Mouse (Mus musculus) C2C12 (cell line): ENCODE results near the gene Wdr35. TPM values are rescaled to one million over a fixed set of nuclear protein-coding genes. Genes with fewer than 3 reads are reported as not detected.

Source experiments
- H3K27me3 ChIP-seq: one replicate; pipeline ENCODE4 v1.6.1; 2011; ENCODE audit not compliant: control insufficient read depth, insufficient read depth, insufficient read length
- H3K36me3 ChIP-seq: one replicate; pipeline ENCODE4 v1.6.1; 2011; ENCODE audit not compliant: control insufficient read depth, insufficient read depth
- H3K4me3 ChIP-seq: one replicate; pipeline ENCODE4 v1.5.1; 2011; ENCODE audit warnings: mild to moderate bottlenecking, control low read depth; ENCODE audit not compliant: poor library complexity, insufficient read depth, severe bottlenecking
- H3K79me2 ChIP-seq: one replicate; pipeline ENCODE4 v1.6.1; 2011; ENCODE audit not compliant: control insufficient read depth, insufficient read depth
- H3K79me3 ChIP-seq: one replicate; pipeline ENCODE4 v1.6.1; 2011; ENCODE audit warnings: low read depth, control low read depth
- H3ac ChIP-seq: one replicate; pipeline ENCODE3; 2011; ENCODE audit warnings: low read depth; ENCODE audit not compliant: control insufficient read depth, insufficient read length
- CEBPB ChIP-seq: IDR thresholded peaks from one replicate; pipeline ENCODE4 v1.6.1; 2011; ENCODE audit warnings: low read depth, mild to moderate bottlenecking, control low read depth, moderate library complexity
- CTCF ChIP-seq: IDR thresholded peaks from one replicate; pipeline ENCODE4 v1.5.1; 2011; ENCODE audit not compliant: control insufficient read depth, insufficient read depth, insufficient read length
- FOSL1 ChIP-seq: IDR thresholded peaks from one replicate; pipeline ENCODE4 v1.8.0; 2011; ENCODE audit warnings: mild to moderate bottlenecking, low read length; ENCODE audit not compliant: poor library complexity, insufficient read depth, severe bottlenecking
- MAX ChIP-seq: IDR thresholded peaks from one replicate; pipeline ENCODE4 v1.6.1; 2011; ENCODE audit warnings: mild to moderate bottlenecking, control low read depth
- MYOD1 ChIP-seq: IDR thresholded peaks from one replicate; pipeline ENCODE4 v1.6.1; 2011; ENCODE audit warnings: low read depth; ENCODE audit not compliant: control insufficient read depth, insufficient read length
- MYOG ChIP-seq: IDR thresholded peaks from one replicate; pipeline ENCODE4 v1.6.1; 2011; ENCODE audit not compliant: control insufficient read depth, insufficient read length; ENCODE audit errors: extremely low read depth
- USF1 ChIP-seq: IDR thresholded peaks from one replicate; pipeline ENCODE4 v1.6.1; 2011; ENCODE audit warnings: low read depth, mild to moderate bottlenecking, control low read depth, moderate library complexity
- polyA plus RNA-seq: library from polyadenylated mRNA; unstranded; fragments of >200 nt; fragmentation: generic; extraction: Trizol; gene quantifications from one replicate; pipeline ENCODE4 v1.2.1, GENCODE M21; 2012; ENCODE audit warnings: missing spikeins

Gene Wdr35
- polyA plus RNA-seq, 1 experiment = 9.1 TPM

DNA sequence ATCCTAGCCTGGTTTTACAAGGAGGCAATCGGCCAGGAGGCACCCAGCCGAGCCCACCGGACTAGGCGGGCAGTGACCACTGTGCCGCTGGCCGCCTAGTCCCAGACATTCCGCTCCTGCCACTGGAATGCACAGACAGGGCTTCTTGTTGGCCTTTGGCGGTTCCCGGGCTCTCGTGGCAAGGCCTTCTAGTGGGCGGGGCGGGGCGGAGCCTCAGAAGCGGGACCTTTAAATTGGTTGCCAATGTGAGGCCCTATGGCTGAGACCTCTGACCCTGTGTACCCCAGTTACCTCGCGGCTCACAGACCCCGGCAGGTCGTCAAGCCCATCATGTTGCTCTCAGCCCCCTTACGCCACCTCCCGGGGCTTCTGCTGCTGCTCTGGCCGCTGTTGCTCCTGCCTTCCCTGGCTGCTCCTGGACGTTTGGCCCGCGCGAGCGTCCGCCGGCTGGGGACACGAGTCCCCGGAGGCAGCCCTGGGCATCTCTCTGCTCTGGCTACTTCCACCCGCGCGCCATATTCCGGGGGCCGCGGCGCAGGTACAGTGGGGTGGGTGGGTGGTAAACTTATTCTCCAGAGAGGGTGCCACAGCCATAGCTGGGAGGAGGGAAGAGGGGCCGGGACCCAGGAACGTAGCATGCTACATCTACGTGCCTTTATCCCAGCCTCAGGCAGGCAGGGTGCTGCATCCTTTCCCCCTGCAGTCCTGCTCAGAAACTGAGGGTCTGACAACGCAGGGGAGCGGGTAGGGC lies 25.8 kb upstream of the Wdr35 start, which contains the start of gene Matn3:
Matn3 (plus strand) TSS at position 216 of the 751 bp plus-strand sequence.
- H3ac ChIP-seq = peak within 1 kb of the TSS; percentile 66
- H3K4me3 ChIP-seq = no peak within 1 kb of the TSS
- no peaks in the 10 kb centered on the region for H3K27me3 ChIP-seq
- TF ChIP-seq CTCF (no peak), MYOG (no peak)
- H3K79me2 ChIP-seq = no peaks in the 10 kb centered on the region
- H3K79me3 ChIP-seq = no peaks in the 10 kb centered on the region
- H3K36me3 ChIP-seq = no peaks in the 10 kb centered on the region

DNA sequence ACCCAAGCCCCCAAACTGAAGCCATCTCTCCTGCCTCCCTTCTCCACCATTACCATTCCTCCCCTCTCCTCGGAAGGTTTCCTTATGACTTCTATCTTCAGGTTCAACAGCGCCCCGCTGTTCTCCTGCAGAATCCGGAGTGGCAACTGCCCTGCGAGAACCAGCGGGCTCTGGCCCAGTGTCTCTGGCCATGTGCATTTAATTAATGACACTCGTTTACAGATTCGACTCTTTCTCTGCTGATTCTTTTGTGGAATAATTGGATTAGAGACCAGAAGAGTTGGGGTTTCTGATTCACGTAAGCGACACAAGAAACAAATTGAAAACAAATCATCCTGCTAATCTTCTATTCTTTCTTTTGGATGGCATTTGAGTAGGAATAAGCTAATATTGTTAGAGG lies 20.6 kb upstream of the Wdr35 start:
- TF ChIP-seq MYOD1 (no peak), CEBPB (no peak), CTCF (no peak), MYOG (no peak), FOSL1 (no peak), MAX (no peak), USF1 (no peak)
- no peaks in the 10 kb centered on the region for H3K79me3 ChIP-seq
- H3K79me2 ChIP-seq = no peaks in the 10 kb centered on the region
- no peak overlapping the region for H3K4me3 ChIP-seq
- no peak overlapping the region for H3ac ChIP-seq
- no peaks in the 10 kb centered on the region for H3K27me3 ChIP-seq
- no peaks in the 10 kb centered on the region for H3K36me3 ChIP-seq

DNA sequence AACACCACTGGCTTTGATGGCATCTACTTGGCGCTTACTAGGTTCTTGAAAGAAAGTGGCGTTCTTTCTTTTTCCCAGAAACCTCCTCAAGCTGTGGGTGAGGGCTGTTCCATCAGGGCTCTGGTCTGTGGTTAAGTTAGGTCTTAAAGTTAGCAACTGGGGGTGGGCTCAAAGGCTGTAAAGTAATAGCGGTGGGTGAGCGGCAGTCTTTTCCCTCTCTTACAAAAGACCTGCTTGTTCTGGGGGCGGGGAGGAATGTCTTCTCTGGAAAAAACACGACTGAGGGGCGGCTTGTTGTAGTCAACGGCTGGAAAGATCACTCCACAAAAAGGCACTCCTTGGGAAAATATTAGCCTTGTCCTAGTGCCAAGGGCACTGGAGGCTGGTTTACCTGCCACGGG lies 19.5 kb upstream of the Wdr35 start:
- Histone ChIP-seq H3ac (no peak overlapping the region), H3K27me3 (no peaks in the 10 kb centered on the region), H3K4me3 (no peak overlapping the region), H3K79me3 (no peaks in the 10 kb centered on the region), H3K79me2 (no peaks in the 10 kb centered on the region), H3K36me3 (no peaks in the 10 kb centered on the region)
- TF ChIP-seq MYOG (no peak), CEBPB (no peak), MAX (no peak), CTCF (no peak), MYOD1 (no peak), USF1 (no peak), FOSL1 (no peak)

DNA sequence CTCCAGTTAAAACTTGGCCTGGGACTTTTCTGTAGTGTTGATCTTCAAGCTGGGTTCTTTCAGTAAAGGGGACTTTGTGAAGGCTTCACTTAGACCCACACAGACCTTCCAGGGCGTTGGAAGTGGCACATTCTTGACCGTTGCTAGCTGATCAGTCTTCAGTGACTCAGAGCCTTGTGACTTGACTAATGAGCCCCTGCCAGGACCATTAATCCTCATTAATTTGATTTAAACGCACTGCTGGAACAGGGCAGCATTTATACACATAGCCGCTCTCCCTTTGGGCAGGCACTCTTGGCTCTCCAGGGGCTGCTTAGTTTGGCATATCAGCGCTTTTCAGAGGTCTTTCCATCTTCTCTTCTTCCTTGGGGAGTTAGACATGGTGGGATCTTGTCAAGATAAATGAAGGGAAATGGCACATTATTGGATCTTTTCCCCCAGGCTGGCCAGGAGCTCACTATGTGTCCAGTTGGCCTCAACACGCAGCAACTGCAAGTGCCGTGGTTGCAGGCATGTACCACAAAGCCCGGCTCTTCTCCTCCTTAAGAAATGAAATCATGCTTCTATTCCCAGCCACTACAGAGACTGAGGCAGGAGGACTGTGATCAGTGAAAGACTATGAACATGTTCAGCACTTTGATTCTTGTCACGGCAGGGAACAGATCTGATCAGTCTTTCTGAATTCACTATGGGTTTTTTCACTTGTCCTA lies 11.9 kb upstream of the Wdr35 start:
- Histone ChIP-seq H3K79me2 (no peaks in the 10 kb centered on the region), H3K4me3 (no peak overlapping the region), H3ac (no peak overlapping the region), H3K36me3 (no peaks in the 10 kb centered on the region), H3K79me3 (no peaks in the 10 kb centered on the region), H3K27me3 (no peaks in the 10 kb centered on the region)
- no peak for TF ChIP-seq MYOG
- no peak for TF ChIP-seq MYOD1
- TF ChIP-seq USF1 = no peak
- no peak for TF ChIP-seq MAX
- no peak for TF ChIP-seq CEBPB
- no peak for TF ChIP-seq CTCF
- no peak for TF ChIP-seq FOSL1

DNA sequence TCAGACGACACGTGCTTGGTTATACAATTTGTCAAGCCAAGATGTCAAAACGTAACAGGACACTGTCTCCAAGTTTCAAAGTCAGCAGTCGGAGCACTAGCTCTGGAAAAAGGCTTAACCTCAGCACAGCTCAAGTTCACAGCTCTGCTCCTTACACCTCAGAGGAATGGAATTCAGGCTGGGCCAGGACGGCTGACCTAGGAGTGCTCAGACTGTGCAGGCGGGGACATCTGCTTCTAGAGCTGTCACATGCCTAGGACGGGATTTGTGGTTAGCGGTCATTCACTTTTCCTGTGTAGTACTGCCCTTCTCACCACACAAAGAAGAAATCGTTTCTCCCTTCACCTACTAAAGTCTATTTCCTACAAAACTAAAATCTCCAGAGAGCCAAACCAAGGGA lies 3.9 kb upstream of the Wdr35 start:
- Histone ChIP-seq H3K4me3 (no peak overlapping the region), H3K36me3 (no peaks in the 10 kb centered on the region), H3K27me3 (no peaks in the 10 kb centered on the region), H3K79me2 (peaks cover 6% of the 10 kb centered on the region), H3K79me3 (no peaks in the 10 kb centered on the region), H3ac (no peak overlapping the region)
- TF ChIP-seq MYOD1 = peak; percentile 66
- no peak for TF ChIP-seq CTCF
- TF ChIP-seq USF1 = peak; percentile 87
- no peak for TF ChIP-seq FOSL1
- no peak for TF ChIP-seq MYOG
- TF ChIP-seq MAX = peak; percentile 85
- no peak for TF ChIP-seq CEBPB
